Comparison of ENCODE assay signal across 18 mouse cellular contexts in the genomic region with DNA sequence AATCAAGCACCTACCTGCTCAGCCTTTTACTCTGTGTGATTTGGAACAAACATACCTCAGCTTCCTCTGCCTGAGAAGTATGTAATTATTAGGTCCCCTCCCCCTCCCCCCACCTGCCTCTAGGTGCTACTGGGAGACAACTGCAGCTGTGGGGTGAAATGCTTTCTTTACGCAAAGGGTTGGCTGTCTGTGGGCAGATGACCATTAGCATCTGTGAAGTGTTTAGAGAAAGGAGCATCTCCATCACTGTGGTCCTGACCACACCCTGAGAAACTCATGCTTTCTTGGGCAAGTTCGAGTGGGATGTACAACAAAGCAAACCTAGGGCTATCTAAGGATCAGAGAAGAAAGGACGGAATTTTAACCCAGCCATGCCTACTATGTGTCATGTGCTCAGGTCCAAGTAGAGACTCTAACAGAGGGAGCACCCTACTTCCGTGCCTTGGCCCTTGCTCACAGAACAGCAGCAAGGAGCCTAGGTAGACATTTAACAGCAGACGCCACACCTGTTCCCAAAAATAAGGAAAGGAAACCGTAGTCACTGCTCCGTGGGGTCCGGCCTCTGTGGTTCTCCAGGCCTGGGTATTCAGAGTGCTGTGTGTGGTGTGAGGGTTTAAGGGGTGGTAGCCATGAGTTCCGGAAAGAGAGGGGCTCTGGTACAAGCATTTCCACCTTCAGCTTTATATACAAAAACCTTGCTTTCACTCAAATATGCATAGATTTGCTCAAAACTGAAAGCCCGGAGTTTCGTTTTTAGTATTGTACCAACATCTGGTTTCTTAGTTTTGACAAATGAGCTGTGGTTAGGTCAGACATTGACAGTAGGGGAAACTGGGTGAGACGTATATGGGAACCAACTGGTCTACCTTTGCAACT.
"Had no signal": no experiment of that assay in that cellular context is flagged by ENCODE, and none has a peak within 500 bp of the region (broad histone marks: within the 10 kb centered on the region; RNA-seq: fewer than 3 reads in every experiment).

No protein-coding gene starts in this region.

- DNase-seq: kidney, adult 11 months; kidney, adult 9 months; kidney, postnatal 36 days; layer of hippocampus, adult 9-11 months; layer of hippocampus, postnatal 36 days; liver; liver, embryonic 13.5 days; liver, postnatal 0 days; lung, postnatal 14 days; spleen, adult 18-20 months; thymus, postnatal 14 days had no signal

- H3K27ac ChIP-seq: kidney, postnatal 0 days; limb, embryonic 12.5 days; liver, embryonic 13.5 days; lung, embryonic 15.5 days; midbrain, embryonic 13.5 days; stomach, postnatal 0 days had no signal

- H3K4me3 ChIP-seq: limb, embryonic 12.5 days; liver, embryonic 13.5 days; lung, embryonic 15.5 days; midbrain, embryonic 13.5 days; myocyte; neural tube, embryonic 15.5 days had no signal

- H3K4me1 ChIP-seq: liver, embryonic 13.5 days; lung, embryonic 15.5 days; midbrain, embryonic 13.5 days had no signal

- H3K36me3 ChIP-seq: limb, embryonic 12.5 days; liver, embryonic 13.5 days; lung, embryonic 15.5 days; midbrain, embryonic 13.5 days; neural tube, embryonic 15.5 days had no signal

- ATAC-seq: liver, postnatal 0 days; midbrain, embryonic 13.5 days had no signal

- H3K9ac ChIP-seq: limb, embryonic 12.5 days; liver, embryonic 13.5 days; liver, postnatal 0 days; lung, embryonic 15.5 days; midbrain, embryonic 13.5 days; neural tube, embryonic 15.5 days had no signal

- H3K27me3 ChIP-seq: liver, embryonic 13.5 days; lung, embryonic 15.5 days; midbrain, embryonic 13.5 days; neural tube, embryonic 15.5 days had no signal

- H3K4me2 ChIP-seq: limb, embryonic 12.5 days; liver, embryonic 13.5 days; lung, embryonic 15.5 days; midbrain, embryonic 13.5 days; neural tube, embryonic 15.5 days had no signal

- H3K9me3 ChIP-seq: limb, embryonic 12.5 days; liver, embryonic 13.5 days; lung, embryonic 15.5 days; midbrain, embryonic 13.5 days; neural tube, embryonic 15.5 days had no signal
